Mouse (Mus musculus) MEL (cell line): ENCODE results near the gene Map3k1. TPM values are rescaled to one million over a fixed set of nuclear protein-coding genes. Genes with fewer than 3 reads are reported as not detected.

Experiments used
- DNase-seq: peaks from one replicate; pipeline ENCODE4 v3.0.0; 2011; ENCODE audit warnings: low read depth, low spot score
- H3K27ac ChIP-seq: 2 replicates; pipeline ENCODE4 v1.5.1; 2012; ENCODE audit warnings: low read depth, mild to moderate bottlenecking, control low read depth, low read length, moderate library complexity; ENCODE audit not compliant: control insufficient read depth
- H3K27me3 ChIP-seq, 2 experiments: fragments of 150-350 bp in 1 of 2; sonication (generic) in 1 of 2; 2 replicates each; pipeline ENCODE4 v1.6.1; 2012; ENCODE audit warnings: low read length in 2 of 2, mild to moderate bottlenecking in 2 of 2, improper control_type of control experiment in 1 of 2, moderate library complexity in 1 of 2; ENCODE audit not compliant: insufficient read depth in 2 of 2, control insufficient read depth in 1 of 2
- H3K36me3 ChIP-seq, 2 experiments: 2 replicates each; pipeline ENCODE4 v1.6.1; 2012 to 2014; ENCODE audit warnings: low read length in 2 of 2, improper control_type of control experiment in 1 of 2, inconsistent platforms in 1 of 2, mild to moderate bottlenecking in 1 of 2; ENCODE audit not compliant: insufficient read depth in 2 of 2, control insufficient read depth in 1 of 2
- H3K4me1 ChIP-seq, 2 experiments: fragments of 150-350 bp in 1 of 2; sonication (generic) in 1 of 2; 2 replicates each; pipeline ENCODE4 v1.6.1; 2012; ENCODE audit warnings: low read length in 2 of 2, improper control_type of control experiment in 1 of 2, mild to moderate bottlenecking in 1 of 2; ENCODE audit not compliant: insufficient read depth in 2 of 2, control insufficient read depth in 1 of 2
- H3K4me3 ChIP-seq, 2 experiments: fragments of 150-350 bp in 1 of 2; sonication (generic) in 1 of 2; 2 replicates each; pipeline ENCODE4 v1.5.1; 2012; ENCODE audit warnings: low read depth in 2 of 2, low read length in 2 of 2, mild to moderate bottlenecking in 2 of 2, moderate library complexity in 2 of 2, control low read depth in 1 of 2, improper control_type of control experiment in 1 of 2; ENCODE audit not compliant: control insufficient read depth in 1 of 2, insufficient read depth in 1 of 2
- H3K79me2 ChIP-seq: 2 replicates; pipeline ENCODE4 v1.6.1; 2012; ENCODE audit warnings: mild to moderate bottlenecking, low read length, moderate library complexity; ENCODE audit not compliant: control insufficient read depth, poor library complexity, insufficient read depth
- H3K9ac ChIP-seq: 2 replicates; pipeline ENCODE4 v1.6.1; 2012; ENCODE audit warnings: low read depth, mild to moderate bottlenecking, control low read depth, low read length, moderate library complexity; ENCODE audit not compliant: control insufficient read depth, poor library complexity, severe bottlenecking
- H3K9me3 ChIP-seq: fragments of 150-350 bp; sonication (generic); replicated peaks from 2 replicates; pipeline ENCODE4 v1.6.1; 2012; ENCODE audit warnings: mild to moderate bottlenecking, low read length, improper control_type of control experiment, moderate library complexity; ENCODE audit not compliant: insufficient read depth
- BHLHE40 ChIP-seq: IDR thresholded peaks from 2 replicates; pipeline ENCODE4 v1.6.1; 2012; ENCODE audit warnings: low read depth, mild to moderate bottlenecking, inconsistent platforms, low read length, improper control_type of control experiment, borderline replicate concordance
- CHD2 ChIP-seq: IDR thresholded peaks from 2 replicates; pipeline ENCODE4 v1.6.1; 2011; ENCODE audit warnings: low read length, improper control_type of control experiment
- CTCF ChIP-seq, 3 experiments: IDR thresholded peaks in 2 of 3; conservative IDR thresholded peaks in 1 of 3; 2 replicates each; pipeline ENCODE4 v1.5.1; 2011 to 2012; ENCODE audit warnings: low read length in 3 of 3, low read depth in 2 of 3, mild to moderate bottlenecking in 2 of 3, improper control_type of control experiment in 1 of 3, inconsistent platforms in 1 of 3, mixed read lengths in 1 of 3, moderate library complexity in 1 of 3; ENCODE audit not compliant: control insufficient read depth in 1 of 3, insufficient read depth in 1 of 3, poor library complexity in 1 of 3, severe bottlenecking in 1 of 3
- ELF1 ChIP-seq: IDR thresholded peaks from 2 replicates; pipeline ENCODE4 v1.6.1; 2014; ENCODE audit warnings: low read depth, mild to moderate bottlenecking, inconsistent platforms, low read length, improper control_type of control experiment, moderate library complexity
- EP300 ChIP-seq, 2 experiments: IDR thresholded peaks; 2 replicates each; pipeline ENCODE4 v1.6.1; 2011; ENCODE audit warnings: improper control_type of control experiment in 2 of 2, low read length in 2 of 2, low read depth in 1 of 2, mild to moderate bottlenecking in 1 of 2
- ETS1 ChIP-seq: IDR thresholded peaks from 2 replicates; pipeline ENCODE4 v1.6.1; 2012; ENCODE audit warnings: low read depth, mild to moderate bottlenecking, inconsistent platforms, low read length, improper control_type of control experiment, moderate library complexity
- GABPA ChIP-seq: IDR thresholded peaks from 2 replicates; pipeline ENCODE4 v1.6.1; 2012; ENCODE audit warnings: low read depth, mild to moderate bottlenecking, inconsistent platforms, low read length, improper control_type of control experiment, moderate library complexity
- GATA1 ChIP-seq: IDR thresholded peaks from 2 replicates; pipeline ENCODE4 v1.6.1; 2011; ENCODE audit warnings: low read depth, low read length, improper control_type of control experiment
- HCFC1 ChIP-seq: IDR thresholded peaks from 2 replicates; pipeline ENCODE4 v1.6.1; 2012; ENCODE audit warnings: low read depth, mild to moderate bottlenecking, inconsistent platforms, low read length, improper control_type of control experiment, moderate library complexity
- JUND ChIP-seq: IDR thresholded peaks from 2 replicates; pipeline ENCODE4 v1.6.1; 2011; ENCODE audit warnings: low read depth, mild to moderate bottlenecking, improper control_type of control experiment, low read length
- KAT2A ChIP-seq: conservative IDR thresholded peaks from 2 replicates; pipeline ENCODE4 v1.6.1; 2012; ENCODE audit warnings: low read depth, low read length, improper control_type of control experiment, inconsistent platforms
- MAFK ChIP-seq: IDR thresholded peaks from 2 replicates; pipeline ENCODE4 v1.6.1; 2011; ENCODE audit warnings: low read depth, mild to moderate bottlenecking, low read length, improper control_type of control experiment, borderline replicate concordance
- MAZ ChIP-seq: IDR thresholded peaks from 2 replicates; pipeline ENCODE4 v1.6.1; 2012; ENCODE audit warnings: low read depth, mild to moderate bottlenecking, inconsistent platforms, low read length, improper control_type of control experiment
- MXI1 ChIP-seq: IDR thresholded peaks from 2 replicates; pipeline ENCODE4 v1.6.1; 2011; ENCODE audit warnings: mild to moderate bottlenecking, low read depth, low read length, improper control_type of control experiment
- MYC ChIP-seq: IDR thresholded peaks from 2 replicates; pipeline ENCODE4 v1.6.1; 2011; ENCODE audit warnings: low read depth, mild to moderate bottlenecking, low read length, improper control_type of control experiment, moderate library complexity
- NELFE ChIP-seq: IDR thresholded peaks from 2 replicates; pipeline ENCODE4 v1.6.1; 2011; ENCODE audit warnings: low read depth, low read length, improper control_type of control experiment
- NRF1 ChIP-seq: IDR thresholded peaks from 2 replicates; pipeline ENCODE4 v1.6.1; 2014; ENCODE audit warnings: low read depth, mild to moderate bottlenecking, inconsistent platforms, low read length, improper control_type of control experiment, moderate library complexity; ENCODE audit not compliant: poor library complexity, insufficient read depth, severe bottlenecking
- POLR2A ChIP-seq, 2 experiments: IDR thresholded peaks; 2 replicates each; pipeline ENCODE4 v1.6.1; 2011 to 2012; ENCODE audit warnings: low read length in 2 of 2, mild to moderate bottlenecking in 2 of 2, control low read depth in 1 of 2, improper control_type of control experiment in 1 of 2, low read depth in 1 of 2, moderate library complexity in 1 of 2; ENCODE audit not compliant: control insufficient read depth in 1 of 2, insufficient read depth in 1 of 2, poor library complexity in 1 of 2
- POLR2AphosphoS5 ChIP-seq: IDR thresholded peaks from 2 replicates; pipeline ENCODE4 v1.6.1; 2012; ENCODE audit warnings: low read depth, borderline replicate concordance, mild to moderate bottlenecking, inconsistent platforms, low read length, moderate library complexity, mixed read lengths
- RAD21 ChIP-seq: IDR thresholded peaks from 2 replicates; pipeline ENCODE4 v1.6.1; 2011; ENCODE audit warnings: mild to moderate bottlenecking, low read depth, low read length, improper control_type of control experiment
- RCOR1 ChIP-seq: IDR thresholded peaks from 2 replicates; pipeline ENCODE4 v1.6.1; 2012; ENCODE audit warnings: low read depth, mild to moderate bottlenecking, inconsistent platforms, low read length, improper control_type of control experiment
- SIN3A ChIP-seq: IDR thresholded peaks from 2 replicates; pipeline ENCODE4 v1.6.1; 2012; ENCODE audit warnings: low read length, improper control_type of control experiment, inconsistent platforms
- SMC3 ChIP-seq: IDR thresholded peaks from 2 replicates; pipeline ENCODE4 v1.6.1; 2011; ENCODE audit warnings: low read depth, low read length, improper control_type of control experiment
- TBP ChIP-seq: IDR thresholded peaks from 2 replicates; pipeline ENCODE4 v1.8.0; 2011; ENCODE audit warnings: low read depth, low read length, improper control_type of control experiment
- TCF12 ChIP-seq: IDR thresholded peaks from 2 replicates; pipeline ENCODE4 v1.6.1; 2014; ENCODE audit warnings: low read depth, mild to moderate bottlenecking, inconsistent platforms, low read length, improper control_type of control experiment, moderate library complexity
- USF2 ChIP-seq, 2 experiments: IDR thresholded peaks; 2 replicates each; pipeline ENCODE4 v1.6.1; 2011 to 2012; ENCODE audit warnings: improper control_type of control experiment in 2 of 2, low read length in 2 of 2, borderline replicate concordance in 1 of 2, inconsistent platforms in 1 of 2, low read depth in 1 of 2, mild to moderate bottlenecking in 1 of 2; ENCODE audit not compliant: insufficient read depth in 1 of 2
- ZC3H11A ChIP-seq: IDR thresholded peaks from 2 replicates; pipeline ENCODE4 v1.6.1; 2012; ENCODE audit warnings: low read depth, mild to moderate bottlenecking, inconsistent platforms, low read length, improper control_type of control experiment
- ZKSCAN1 ChIP-seq: IDR thresholded peaks from 2 replicates; pipeline ENCODE4 v1.6.1; 2012; ENCODE audit warnings: low read depth, mild to moderate bottlenecking, inconsistent platforms, low read length, improper control_type of control experiment, moderate library complexity
- ZMIZ1 ChIP-seq: IDR thresholded peaks from 2 replicates; pipeline ENCODE4 v1.6.1; 2012; ENCODE audit warnings: low read depth, mild to moderate bottlenecking, inconsistent platforms, low read length, improper control_type of control experiment, moderate library complexity
- ZNF384 ChIP-seq: IDR thresholded peaks from 2 replicates; pipeline ENCODE4 v1.6.1; 2012; ENCODE audit warnings: low read depth, mild to moderate bottlenecking, inconsistent platforms, low read length, improper control_type of control experiment
- polyA plus RNA-seq, 2 experiments: library from polyadenylated mRNA; stranded (reverse) in 1 of 2; unstranded in 1 of 2; fragments of >175 nt in 1 of 2; fragments of >200 nt in 1 of 2; gene quantifications; 2 replicates each; pipeline versions ENCODE4 v1.2.1 to v1.2.4; 2012; ENCODE audit warnings: low replicate concordance in 2 of 2, low read depth in 1 of 2; ENCODE audit not compliant: insufficient read length in 2 of 2, insufficient read depth in 1 of 2, missing spikeins in 1 of 2
- total RNA-seq: library from RNA; depleted of rRNA; stranded (reverse); fragments of 300-350 nt; gene quantifications from 2 replicates; pipeline ENCODE4 v1.2.3, GENCODE M21; 2012

Map3k1 gene
- total and polyA plus RNA-seq, 3 experiments = 4.3 to 20.7 (median 4.4) TPM

GRCm38 (mm10) chr13:111807596-111808386, 1.0 kb downstream of the Map3k1 start (continued):
- TF ChIP-seq ZMIZ1 (no peak), MXI1 (peak; percentile 23; the same call in 1 of the 2 replicates), KAT2A (no peak), MAFK (no peak), TCF12 (no peak), JUND (no peak), CTCF (IDR thresholded peaks at IDR 0.05 in 2 of 3, conservative IDR thresholded peaks at IDR 0.05 in 1 of 3; ENCODE audit: control insufficient read depth in 1 of 3, insufficient read depth in 1 of 3, low read depth in 2 of 3, low read length in 3 of 3, poor library complexity in 1 of 3, severe bottlenecking in 1 of 3) (no peak), ZKSCAN1 (no peak), ZC3H11A (no peak), MYC (no peak)
- TF ChIP-seq, all 39 proteins: peak for 4

- peak; percentile 66 for DNase-seq
- H3K9ac ChIP-seq = peak overlapping the region; percentile 91
- peaks cover 10 to 12% of the 10 kb centered on the region in 2 experiments for H3K27me3 ChIP-seq
- peaks cover 0 to 5% of the 10 kb centered on the region in 2 experiments; a peak in 2 of 4 replicates for H3K36me3 ChIP-seq
- H3K9me3 ChIP-seq = no peaks in the 10 kb centered on the region
- no peaks in the 10 kb centered on the region; a peak in 1 of 4 replicates for H3K4me1 ChIP-seq
- peak overlapping the region; percentile 60 for H3K27ac ChIP-seq
- H3K79me2 ChIP-seq = peaks cover 15% of the 10 kb centered on the region
- peak overlapping the region; percentile 76 to 90 for H3K4me3 ChIP-seq
- TF ChIP-seq MAZ (no peak), JUND (no peak), ZMIZ1 (no peak), MXI1 (peak; percentile 44; the same call in 1 of the 2 replicates), RAD21 (no peak), CTCF (IDR thresholded peaks at IDR 0.05 in 2 of 3, conservative IDR thresholded peaks at IDR 0.05 in 1 of 3; ENCODE audit: control insufficient read depth in 1 of 3, insufficient read depth in 1 of 3, low read depth in 2 of 3, low read length in 3 of 3, poor library complexity in 1 of 3, severe bottlenecking in 1 of 3) (no peak), SIN3A (peak; percentile 48; the same call in 1 of the 2 replicates), NRF1 (no peak), ZC3H11A (peak; percentile 22), ZNF384 (peak; percentile 68), BHLHE40 (0 out of 2 replicates have a peak, but pooled peaks have one; percentile 47), NELFE (no peak), CHD2 (no peak), KAT2A (no peak), POLR2AphosphoS5 (no peak), GATA1 (peak; percentile 89), GABPA (no peak), TBP (no peak), USF2 (IDR thresholded peaks at IDR 0.05; ENCODE audit: borderline replicate concordance in 1 of 2, insufficient read depth in 1 of 2, low read depth in 1 of 2, low read length in 2 of 2) (no peak), ZKSCAN1 (no peak), HCFC1 (peak; percentile 32; the same call in 1 of the 2 replicates), RCOR1 (peak; percentile 82), ETS1 (peak; percentile 71), EP300 (IDR thresholded peaks at IDR 0.05; ENCODE audit: low read depth in 1 of 2, low read length in 2 of 2) (peak; percentile 59 to 62; a peak in 3 of 4 replicates), ELF1 (no peak), TCF12 (peak; percentile 49), MYC (no peak), SMC3 (no peak), POLR2A (IDR thresholded peaks at IDR 0.05; ENCODE audit: control insufficient read depth in 1 of 2, insufficient read depth in 1 of 2, low read depth in 1 of 2, low read length in 2 of 2, poor library complexity in 1 of 2) (no peak)
Observed at GRCm38 (mm10) chr13:111807105-111807595, 1.6 kb downstream of the Map3k1 start.
